Comparison of ENCODE assay signal across 16 mouse cellular contexts in the genomic region with DNA sequence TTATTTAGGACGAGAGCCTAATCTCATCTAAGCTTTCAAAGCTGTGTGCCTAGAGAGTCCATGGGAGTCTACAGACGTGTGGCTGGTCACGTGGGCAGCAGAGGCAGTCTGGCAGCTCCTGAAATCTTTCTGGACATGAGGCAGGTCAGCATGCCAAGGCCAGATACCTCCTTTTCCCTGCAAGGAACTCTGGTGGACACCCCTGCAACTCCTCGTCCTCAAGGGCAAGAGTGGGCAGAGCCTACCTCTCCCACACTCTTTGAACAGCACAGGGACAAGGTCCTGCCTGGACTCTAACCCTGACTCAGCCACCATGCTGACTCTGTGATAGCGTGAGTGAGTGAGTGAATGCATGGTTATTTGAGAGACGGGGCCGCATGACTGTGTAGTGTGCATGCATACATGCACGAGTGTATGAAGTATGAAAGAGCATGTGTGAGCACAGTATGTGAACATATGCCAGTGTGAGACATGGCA.
"Had no signal": no experiment of that assay in that cellular context is flagged by ENCODE, and none has a peak within 500 bp of the region (broad histone marks: within the 10 kb centered on the region; RNA-seq: fewer than 3 reads in every experiment).

No protein-coding gene starts in this region.

- ATAC-seq: inflammation-experienced regulatory T-cells, adult 6 months had no signal

- H3K27me3 ChIP-seq: limb, embryonic 13.5 days; neural tube, embryonic 13.5 days had no signal

- H3K9me3 ChIP-seq: limb, embryonic 13.5 days; liver, embryonic 13.5 days; midbrain, embryonic 10.5 days; neural tube, embryonic 13.5 days had no signal

- H3K4me3 ChIP-seq: limb, embryonic 13.5 days; liver, embryonic 13.5 days; midbrain, embryonic 10.5 days; neural tube, embryonic 13.5 days had no signal

- H3K4me2 ChIP-seq: limb, embryonic 13.5 days; liver, embryonic 13.5 days; neural tube, embryonic 13.5 days had no signal

- H3K36me3 ChIP-seq: limb, embryonic 13.5 days; liver, embryonic 13.5 days; midbrain, embryonic 10.5 days; neural tube, embryonic 13.5 days had no signal

- H3K9ac ChIP-seq: limb, embryonic 13.5 days; liver, embryonic 13.5 days; neural tube, embryonic 13.5 days had no signal

- H3K27ac ChIP-seq: limb, embryonic 13.5 days; liver, embryonic 13.5 days; midbrain, embryonic 10.5 days; neural tube, embryonic 13.5 days had no signal

- DNase-seq: kidney, adult 18-20 months; kidney, adult 9 months; kidney, postnatal 14 days; kidney, postnatal 4 days; liver, embryonic 13.5 days; lung, adult 2 months; lung, postnatal 14 days; lung, postnatal 4 days; midbrain, embryonic 14.5 days; right cerebral cortex, adult 18-20 months; right cerebral cortex, postnatal 14 days; thymus, postnatal 25 days had no signal

- H3K4me1 ChIP-seq: limb, embryonic 13.5 days had no signal
